Mouse (Mus musculus) v-Abl transformed pro-B cells (cell line): Measurements from ENCODE around the gene Gm9999.

Source experiments
- in situ Hi-C, 2 experiments: fragments of 400-800 bp; cut with MboI; formaldehyde crosslinking; loops; one replicate each; pipeline ENCODE4 v1.15.1; 2025; ENCODE audit not compliant: unreplicated experiment in 2 of 2

Gene Gm9999

GRCm38 (mm10) chr7:46997644-46998395 is 14.4 kb downstream of the Gm9999 start:
- in situ Hi-C loops = no loop called here

DNA sequence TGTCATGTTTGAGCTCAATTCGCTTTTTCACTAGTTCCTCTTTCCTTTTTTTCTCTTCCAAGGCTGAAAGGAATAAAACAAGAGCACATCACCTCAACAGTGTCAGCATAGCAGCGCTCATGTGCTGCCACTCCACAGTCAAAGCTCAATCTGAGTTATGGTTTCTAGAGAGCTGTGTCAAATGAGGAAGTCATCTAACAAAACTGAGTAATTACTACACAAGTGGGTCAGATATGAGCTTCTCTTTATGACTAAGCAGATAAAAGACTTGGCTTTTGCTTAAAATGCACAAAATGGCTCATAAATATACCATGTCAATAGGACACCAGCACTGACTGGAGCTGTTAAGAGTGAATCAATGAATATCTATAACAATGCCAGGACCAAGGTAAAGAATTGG is 15.6 kb downstream of the Gm9999 start:
- in situ Hi-C loops = no loop called here

- in situ Hi-C loops = no loop called here
Measured at GRCm38 (mm10) chr7:46999983-47000643, 16.7 kb downstream of the Gm9999 start.

DNA sequence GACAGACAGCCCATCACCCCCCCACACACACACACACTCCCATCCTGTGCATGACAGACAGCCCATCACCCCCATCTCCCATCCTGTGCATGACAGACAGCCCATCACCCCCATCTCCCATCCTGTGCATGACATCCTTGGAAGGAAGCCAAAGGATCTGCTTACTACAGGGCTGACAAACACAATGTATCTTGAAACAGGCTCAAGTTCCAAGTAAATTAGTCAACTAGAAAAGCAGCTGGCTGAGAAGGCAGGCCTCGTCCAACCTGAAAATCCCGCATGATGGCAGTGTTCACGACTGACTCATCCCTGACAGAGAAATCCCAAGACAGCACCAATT is 17.2 kb downstream of the Gm9999 start:
- in situ Hi-C loops = no loop called here

DNA sequence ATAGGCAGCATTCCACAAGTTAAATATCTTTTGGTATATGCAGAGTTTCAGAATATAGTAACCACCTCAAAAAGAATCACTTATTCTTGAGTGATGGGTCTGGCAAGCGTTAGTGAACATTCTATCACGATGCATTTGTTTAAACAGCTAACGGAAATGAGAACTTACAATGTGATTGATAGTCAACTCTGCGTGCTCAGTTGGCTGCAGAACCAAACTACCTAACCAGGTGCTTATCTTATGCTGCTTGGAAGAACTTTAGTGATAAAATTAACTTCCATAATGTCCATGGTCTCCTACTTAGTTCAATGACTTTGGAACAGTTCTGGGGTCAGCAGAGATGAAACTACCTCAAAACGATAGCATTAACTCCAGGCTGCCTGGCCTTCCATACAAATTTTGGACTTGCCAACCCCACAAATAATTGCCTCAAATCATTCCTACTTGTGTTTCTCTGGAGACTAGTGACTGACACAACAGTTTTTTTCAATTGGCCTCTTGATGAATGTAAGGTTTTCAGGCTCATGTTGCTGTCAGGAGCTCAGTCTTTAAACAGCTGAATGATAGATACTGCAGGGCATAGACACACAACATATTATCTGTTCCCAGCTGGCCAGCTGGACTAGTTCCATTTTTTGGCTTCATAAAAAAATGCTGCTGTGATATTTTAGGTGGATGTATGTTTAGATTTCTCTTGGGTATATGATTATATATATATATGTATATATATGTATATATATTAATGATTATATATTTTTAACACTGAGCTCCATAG is 17.9 kb downstream of the Gm9999 start:
- in situ Hi-C loops = no loop called here

DNA sequence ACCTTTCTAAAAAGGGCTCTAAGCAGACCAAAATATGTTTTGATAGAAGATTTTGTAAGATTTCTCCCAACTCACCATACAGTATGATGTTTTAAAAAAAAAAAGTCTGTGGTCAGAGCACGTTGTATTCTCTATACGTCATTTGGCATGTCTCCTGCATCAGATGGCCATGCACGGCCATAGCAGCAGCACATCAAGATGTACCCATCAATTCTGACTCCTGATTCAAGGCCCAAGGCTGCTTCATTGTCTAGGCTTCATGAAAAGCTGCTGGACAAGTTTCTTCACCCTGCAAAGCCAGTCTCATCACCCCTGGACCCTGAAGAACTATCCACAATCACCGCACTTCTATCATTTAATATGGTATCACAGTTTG is 18.5 kb downstream of the Gm9999 start:
- in situ Hi-C loops = no loop called here

DNA sequence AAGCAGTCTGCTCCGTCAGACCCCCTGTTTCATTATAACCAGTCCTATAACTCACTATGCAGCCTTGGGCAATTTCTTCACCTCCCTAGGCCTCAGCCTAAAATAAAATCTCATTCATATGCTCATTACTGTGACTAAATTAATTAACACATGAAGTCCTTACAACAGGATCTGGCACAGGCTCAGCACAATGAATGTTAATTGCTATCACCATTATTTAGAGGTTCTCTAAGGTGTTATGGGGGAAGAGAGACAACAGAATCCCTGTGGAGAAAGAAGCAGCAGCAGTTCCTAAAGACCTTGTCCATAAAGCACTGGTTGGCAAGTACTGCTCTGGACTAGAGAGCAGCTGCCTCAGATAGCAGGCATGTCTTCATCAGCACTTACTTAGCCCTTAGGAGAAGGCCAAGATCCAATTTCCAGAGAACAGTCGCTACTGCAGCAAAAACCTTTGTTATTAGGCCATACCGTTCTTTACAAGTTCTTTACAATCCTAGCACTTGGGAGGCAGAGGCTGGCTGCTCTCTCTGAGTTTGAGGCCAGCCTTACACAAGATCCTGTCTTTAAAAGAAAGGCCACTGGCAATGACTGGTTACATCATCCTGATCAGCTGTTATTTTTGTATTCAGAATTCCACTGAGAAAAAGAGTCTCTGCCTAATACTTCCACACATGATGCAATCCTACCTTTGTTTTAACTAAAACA is 20.2 kb downstream of the Gm9999 start:
- in situ Hi-C loops = no loop called here

DNA sequence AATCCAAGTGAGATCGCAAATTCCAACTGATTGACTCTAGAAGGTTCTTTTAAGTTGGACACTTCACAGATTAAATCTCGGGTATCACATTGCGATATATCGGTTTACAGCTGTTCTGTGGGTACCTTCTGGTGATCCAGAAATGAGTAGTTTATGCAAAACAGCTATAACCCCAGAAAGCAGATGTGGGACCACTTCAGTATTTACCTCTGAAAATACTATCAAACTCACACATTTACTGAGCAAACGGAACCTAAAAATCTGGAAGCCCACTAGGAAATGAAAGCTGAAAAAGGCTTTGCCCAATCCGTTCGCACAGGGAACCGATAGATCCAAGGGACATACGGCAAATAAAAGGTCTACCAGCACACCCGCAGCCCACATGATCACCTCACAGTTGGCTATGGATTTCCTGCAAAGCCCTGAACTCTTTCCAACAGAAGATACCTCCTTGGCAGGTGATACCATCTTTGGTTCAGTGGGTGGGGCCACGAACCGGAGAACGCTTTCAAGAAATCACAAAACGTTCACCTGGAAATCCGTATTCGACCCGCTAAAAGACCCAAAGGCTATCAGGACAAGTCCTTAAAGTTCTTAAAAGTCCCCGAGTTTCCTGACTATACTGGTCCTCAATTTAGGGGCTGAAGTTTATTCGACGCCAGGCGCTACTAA is 23.9 kb downstream of the Gm9999 start:
- in situ Hi-C loops = loop anchor here in 1 of 2 experiments (5.0 kb wide), 1 partner anchor 210 kb away; the partner anchor contains the start of genes Gtf2h1 and Hps5

- in situ Hi-C loops = loop anchor here in 1 of 2 experiments (5.0 kb wide), 1 partner anchor 210 kb away; the partner anchor contains the start of genes Gtf2h1 and Hps5
Measured at GRCm38 (mm10) chr7:47007818-47008167, 24.4 kb downstream of the Gm9999 start.

GRCm38 (mm10) chr7:47008168-47008993 is 25.0 kb downstream of the Gm9999 start, which contains the start of gene Spty2d1:
TSS of gene Spty2d1 (minus strand) at chr7:47008411.
- in situ Hi-C loops = loop anchor here in 1 of 2 experiments (5.0 kb wide), 1 partner anchor 211 kb away; the partner anchor contains the start of genes Gtf2h1 and Hps5

- in situ Hi-C loops = no loop called here
Measured at GRCm38 (mm10) chr7:47013131-47013767, 29.9 kb downstream of the Gm9999 start.

DNA sequence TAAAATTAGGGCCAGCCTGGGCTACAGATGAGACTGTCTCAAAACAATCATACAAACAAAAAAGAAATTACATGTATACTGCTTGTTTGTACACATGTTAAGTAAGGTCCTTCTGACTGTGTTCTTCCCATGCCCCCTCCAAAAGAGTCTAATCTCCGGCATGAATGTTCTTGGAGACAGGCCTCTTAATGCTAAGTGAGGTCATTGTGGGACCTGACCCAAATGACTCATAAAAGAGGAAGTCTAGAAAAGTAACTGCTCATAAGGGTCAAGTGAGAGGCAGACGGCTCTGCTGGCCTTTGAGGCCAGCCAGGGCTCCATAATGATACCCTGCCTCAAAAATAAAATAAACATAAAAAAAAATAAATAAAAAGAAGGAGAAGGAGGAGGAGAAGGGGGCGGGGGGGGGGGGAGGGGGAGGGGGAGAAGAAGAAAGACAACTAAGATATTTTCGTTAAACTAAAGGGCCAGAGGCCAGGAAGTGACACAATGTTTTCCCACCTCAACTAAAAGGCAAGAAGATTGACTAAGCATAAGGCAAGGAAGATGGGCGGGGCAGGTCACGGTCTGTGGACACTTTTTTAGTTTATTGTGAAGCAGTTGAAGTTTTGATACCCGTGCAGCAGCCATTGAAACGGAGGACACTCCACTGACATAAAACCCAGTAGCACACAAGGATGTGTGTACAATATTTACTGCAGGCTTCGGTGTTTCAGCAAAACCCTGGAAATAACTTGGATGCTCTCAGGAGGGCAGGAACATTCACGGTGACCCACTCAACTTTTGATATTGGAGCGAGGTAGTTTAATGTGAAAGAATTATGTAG is 31.4 kb downstream of the Gm9999 start:
- in situ Hi-C loops = loop anchor here (5.0 kb wide), 1 partner anchor 52 kb away; no protein-coding TSS in a partner anchor

DNA sequence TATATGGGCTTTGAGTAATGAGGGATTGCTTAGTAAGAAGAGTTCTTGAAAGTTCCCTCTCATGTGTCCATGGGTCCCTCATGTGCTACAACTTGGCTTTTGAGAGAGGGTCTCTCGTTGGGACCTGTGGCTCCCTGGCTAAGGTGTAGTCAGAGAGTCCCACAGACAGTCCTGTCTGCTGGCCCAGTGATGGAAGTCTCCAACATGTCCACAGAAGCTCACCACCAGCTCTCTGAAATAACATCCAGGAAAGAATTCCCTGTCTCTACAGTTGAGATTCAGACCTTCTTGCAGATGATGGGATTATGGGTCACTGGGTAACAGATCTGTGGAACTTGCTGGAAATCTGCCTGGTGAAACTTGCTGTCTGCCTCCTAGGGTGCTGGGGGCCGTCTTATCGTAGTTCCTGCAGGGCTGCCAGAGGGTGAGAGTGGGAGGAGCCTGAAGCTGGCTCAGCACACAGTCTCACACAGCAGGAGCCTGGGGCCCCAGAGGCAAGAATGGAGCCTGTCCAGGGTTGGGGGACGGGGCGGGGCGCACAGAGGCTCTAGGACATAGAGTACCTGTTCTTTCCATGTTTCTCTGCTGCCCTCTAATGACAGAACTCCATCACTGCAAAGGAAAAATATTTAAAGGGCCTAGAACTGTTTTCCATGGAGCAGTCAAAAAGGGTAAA is 32.1 kb downstream of the Gm9999 start:
- in situ Hi-C loops = loop anchor here (5.0 kb wide), 1 partner anchor 53 kb away; no protein-coding TSS in a partner anchor

GRCm38 (mm10) chr7:47016602-47017001 is 33.2 kb downstream of the Gm9999 start:
- in situ Hi-C loops = loop anchor here (5.0 kb wide), 1 partner anchor 54 kb away; no protein-coding TSS in a partner anchor

- in situ Hi-C loops = loop anchor here (5.0 kb wide), 1 partner anchor 55 kb away; no protein-coding TSS in a partner anchor
Measured at GRCm38 (mm10) chr7:47017146-47017545, 33.8 kb downstream of the Gm9999 start.

DNA sequence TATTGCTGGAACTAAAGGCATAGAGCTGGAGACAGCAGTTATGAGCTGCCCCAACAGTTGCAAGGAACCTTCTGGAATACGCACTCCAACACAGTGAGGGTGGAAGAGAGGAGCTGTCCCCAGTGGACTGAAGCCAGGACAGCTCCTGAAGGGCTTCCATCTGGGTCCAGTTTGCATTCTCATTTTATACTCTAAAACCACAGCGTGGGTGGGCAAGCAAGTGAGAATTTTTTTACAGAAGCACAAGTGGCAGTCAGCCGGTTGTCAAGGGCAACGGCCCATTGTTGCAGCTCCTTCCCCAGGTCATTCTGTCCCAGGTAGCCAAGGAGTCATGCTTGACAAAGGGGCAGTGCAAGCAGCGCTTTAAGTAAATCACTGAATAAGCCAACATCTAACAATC is 36.3 kb downstream of the Gm9999 start:
- in situ Hi-C loops = loop anchor here (5.0 kb wide), 4 partner anchors 57 to 128 kb away; no protein-coding TSS in a partner anchor

DNA sequence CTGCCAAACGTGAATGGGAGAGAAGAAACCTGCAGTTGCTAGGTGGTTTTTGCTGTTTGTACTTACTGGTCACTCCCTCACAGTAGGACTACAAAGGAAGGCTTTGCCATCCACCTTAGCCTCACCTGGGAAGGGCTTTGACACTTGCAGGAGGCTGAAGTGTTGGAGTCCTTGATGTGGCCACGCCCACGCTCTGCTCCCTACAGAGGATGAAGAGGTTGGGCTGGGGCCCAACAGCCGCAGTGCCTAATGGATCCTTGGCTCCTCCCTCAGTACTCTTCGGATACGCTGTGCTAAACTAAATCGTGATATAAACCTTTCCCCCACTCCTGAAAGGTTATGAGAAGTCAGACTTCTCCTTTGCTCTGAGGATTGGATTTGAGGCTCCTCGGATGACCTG is 37.6 kb downstream of the Gm9999 start:
- in situ Hi-C loops = loop anchor here (5.0 kb wide), 3 partner anchors 56 to 126 kb away; no protein-coding TSS in a partner anchor
